Mouse (Mus musculus) mesoderm, embryonic 11.5 days (tissue): Measurements from ENCODE around the gene Tpst1.

Source experiments
- DNase-seq: peaks from one replicate; pipeline ENCODE4 v3.0.0-alpha.2; 2012; ENCODE audit warnings: low read depth, low spot score

Tpst1 gene

DNA sequence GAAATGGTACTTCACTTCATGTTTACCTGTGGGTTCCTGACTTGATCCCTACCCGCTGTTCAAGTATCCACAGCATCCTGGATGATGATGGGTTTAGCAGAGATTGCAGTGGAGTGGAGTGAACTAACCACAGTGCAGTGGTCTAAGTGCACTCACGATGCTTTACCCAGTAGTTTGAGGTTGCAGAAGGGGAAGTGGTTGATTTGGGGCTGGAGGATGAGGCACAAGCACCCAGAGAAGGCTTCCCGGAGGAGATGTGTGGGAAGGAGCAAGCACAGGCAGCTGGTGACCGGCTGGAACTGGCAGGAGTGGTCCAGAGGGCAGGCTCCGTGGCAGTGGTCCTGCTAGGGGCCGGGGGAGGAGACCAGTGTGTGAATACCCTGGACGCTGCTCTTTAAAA lies 16.1 kb downstream of the Tpst1 start:
- DNase-seq: no peak

DNA sequence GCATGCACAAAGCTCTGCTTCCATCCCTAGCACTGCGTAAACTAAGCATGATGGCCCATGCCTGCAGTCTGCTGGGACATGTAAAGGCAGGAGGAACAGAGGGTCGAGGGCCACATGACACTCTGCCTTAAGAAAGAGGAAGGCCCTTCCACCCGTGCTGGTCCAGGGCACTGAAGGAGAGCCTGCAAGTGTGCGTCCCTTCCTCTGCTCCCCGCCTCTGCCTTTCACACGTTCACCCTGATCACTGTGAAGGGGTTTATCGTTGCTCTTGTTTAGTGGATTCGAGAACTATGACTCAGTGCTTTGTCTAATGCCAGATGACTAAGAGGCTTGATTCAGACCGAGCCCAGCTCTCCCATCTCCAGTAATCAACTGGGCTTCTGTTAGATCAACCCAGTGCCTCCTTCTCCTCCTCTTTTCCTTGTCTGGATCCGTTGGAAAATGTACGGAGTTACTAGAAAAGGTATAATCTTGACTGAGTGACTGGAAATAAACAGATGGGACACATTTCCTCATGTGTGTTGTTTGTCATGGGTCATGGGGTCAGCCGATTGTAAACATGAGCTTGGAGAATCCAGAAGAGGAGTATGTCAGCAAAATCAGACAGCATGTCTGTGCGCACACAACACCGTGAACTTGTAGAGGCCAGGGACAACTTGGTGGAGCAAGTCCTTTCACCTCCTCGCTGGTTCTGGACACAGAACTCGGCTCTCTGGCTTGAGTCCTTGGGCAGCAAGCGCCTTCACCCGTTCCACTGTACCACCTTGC lies 16.7 kb downstream of the Tpst1 start:
- no peak for DNase-seq

DNA sequence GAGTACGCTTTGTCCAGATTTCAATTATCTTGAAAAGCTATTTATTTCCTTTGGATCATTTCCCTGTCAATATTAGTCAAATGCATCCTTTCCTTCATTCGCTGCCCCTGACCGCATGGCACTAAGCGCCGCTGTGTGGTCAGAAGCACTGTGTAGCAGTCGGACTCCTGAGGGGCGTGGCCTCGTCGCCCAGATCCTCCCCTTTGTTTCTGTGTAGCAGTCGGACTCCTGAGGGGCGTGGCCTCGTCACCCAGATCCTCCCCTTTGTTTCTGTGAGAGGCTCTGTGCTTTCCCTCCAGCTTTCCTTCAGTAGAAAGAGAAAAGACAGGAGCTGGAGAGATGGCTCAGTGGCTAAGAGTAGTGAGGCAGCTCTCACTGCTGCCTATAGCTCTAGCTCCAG lies 23.6 kb downstream of the Tpst1 start:
- no peak for DNase-seq

DNA sequence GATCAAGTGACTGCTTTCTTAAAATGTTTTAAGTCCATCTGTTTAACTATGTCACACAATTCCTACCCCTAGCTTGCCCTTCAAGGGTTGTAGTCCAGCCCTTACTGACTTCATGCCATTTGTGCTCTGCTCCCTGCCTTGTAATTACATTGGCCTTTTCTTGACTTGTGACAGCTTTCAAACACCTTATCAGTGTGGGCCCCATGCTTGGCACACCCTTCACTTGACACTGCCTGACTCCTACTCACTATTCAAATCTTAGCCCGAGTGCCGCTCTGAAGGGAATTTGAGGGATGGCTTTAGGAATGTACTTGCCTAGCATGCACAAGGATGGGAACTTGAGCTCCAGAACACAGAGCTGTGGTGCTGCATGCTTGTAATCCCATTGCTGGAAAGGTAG lies 24.7 kb downstream of the Tpst1 start:
- DNase-seq: no peak

DNA sequence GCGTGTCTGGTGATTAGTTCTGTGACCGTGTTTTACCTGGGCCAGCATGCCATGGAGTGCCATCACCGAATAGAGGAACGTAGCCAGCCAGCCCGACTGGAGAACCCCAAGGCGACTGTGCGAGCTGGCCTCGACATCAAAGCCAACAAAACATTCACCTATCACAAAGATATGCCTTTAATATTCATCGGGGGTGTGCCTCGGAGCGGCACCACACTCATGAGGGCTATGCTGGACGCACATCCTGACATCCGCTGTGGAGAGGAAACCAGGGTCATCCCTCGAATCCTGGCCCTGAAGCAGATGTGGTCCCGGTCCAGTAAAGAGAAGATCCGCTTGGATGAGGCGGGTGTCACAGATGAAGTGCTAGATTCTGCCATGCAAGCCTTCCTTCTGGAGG lies 28.6 kb downstream of the Tpst1 start:
- DNase-seq: no peak

DNA sequence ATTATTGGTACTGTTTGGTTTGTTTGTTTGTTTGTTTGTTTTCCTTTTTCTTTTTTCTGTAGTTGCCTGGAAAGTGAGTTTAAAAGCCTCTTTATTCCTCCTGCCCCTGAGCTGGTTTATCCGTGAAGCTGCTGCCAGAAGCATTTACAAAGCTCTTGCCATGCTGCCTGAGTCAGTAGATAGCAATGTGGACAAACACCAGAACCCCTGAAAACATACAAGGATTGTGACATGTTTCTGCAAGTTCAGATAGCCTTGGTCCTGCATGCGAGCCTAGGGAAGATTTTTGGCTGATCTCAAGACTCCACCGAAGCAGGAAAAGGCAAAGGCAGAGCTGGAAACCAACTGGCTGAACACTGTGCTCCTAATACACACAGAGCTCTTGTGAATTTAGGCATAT lies 36.2 kb downstream of the Tpst1 start:
- DNase-seq: no peak

DNA sequence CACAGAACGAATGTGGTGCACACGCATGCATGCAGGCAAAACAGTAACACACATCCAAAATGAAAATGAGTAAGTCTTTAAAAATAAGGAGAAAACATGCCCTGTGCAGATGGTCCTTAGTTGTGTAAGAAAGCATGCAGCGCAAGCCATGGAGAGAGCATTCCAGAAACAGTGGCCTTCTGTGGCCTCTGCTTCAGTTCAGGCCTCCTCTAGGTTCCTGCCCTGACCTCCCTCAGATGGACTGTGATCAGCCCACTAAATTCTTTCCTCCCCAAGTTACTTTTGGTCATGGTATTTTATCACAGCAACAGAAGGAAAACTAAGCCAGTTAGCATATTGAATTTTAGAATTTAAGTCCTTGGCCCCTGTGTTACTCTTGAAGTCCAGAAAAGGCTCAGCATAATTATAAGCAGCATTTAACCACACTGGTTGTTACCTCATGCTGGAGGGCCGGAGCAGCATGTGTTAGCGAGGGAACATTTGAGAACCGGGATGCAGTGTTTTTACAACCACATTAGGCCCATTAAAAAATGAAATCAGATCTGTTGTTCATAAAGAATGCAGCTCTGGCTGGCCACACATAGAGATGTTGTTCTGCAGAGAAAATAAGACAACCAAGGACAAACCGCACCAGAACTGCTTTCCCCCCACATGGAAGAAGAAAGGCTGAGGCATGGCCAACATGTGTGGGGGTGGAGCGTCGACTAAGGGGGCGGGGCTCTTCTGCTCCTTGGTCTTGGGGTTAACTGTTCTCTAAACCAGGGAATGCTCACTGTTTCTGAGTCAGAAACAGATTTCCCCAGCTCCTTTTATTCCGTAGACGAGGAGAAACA lies 37.7 kb downstream of the Tpst1 start:
- DNase-seq: no peak

DNA sequence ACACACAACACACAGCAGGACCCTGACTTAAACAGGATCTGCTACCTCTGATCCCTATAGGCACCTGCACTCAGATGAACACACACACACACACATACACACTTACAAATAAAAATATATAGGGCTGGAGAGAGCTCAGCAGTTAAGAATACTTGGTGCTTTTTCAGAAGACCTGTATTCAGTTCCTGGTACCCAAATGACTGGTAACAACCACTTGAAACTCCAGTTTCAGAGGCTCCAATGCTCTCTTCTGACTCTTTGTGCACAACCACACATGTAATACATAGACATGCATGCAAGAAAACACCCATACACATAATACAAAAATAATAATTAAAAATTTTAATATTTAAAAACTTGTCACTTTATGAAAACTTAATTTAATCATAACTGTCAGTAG lies 39.5 kb downstream of the Tpst1 start:
- DNase-seq: no peak

DNA sequence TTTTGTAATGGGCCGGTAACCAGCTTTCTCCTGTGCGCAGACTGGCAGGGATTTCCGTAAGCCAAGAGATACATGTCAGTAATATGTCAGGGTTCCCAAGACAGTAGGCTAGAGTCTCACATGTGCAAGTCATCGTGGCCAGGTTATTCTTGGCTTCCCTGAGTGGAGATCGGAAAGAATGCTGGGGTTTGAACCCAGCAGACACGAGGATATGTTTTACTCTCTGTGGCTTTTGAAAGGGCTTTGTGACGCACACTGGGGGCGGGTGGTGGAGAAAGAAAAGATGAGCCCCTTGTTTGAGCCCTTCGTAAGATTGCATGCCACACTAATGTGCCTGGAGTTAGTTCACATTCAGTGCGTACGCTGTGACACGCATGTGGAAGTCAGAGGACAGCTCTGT lies 43.0 kb downstream of the Tpst1 start:
- DNase-seq: no peak

DNA sequence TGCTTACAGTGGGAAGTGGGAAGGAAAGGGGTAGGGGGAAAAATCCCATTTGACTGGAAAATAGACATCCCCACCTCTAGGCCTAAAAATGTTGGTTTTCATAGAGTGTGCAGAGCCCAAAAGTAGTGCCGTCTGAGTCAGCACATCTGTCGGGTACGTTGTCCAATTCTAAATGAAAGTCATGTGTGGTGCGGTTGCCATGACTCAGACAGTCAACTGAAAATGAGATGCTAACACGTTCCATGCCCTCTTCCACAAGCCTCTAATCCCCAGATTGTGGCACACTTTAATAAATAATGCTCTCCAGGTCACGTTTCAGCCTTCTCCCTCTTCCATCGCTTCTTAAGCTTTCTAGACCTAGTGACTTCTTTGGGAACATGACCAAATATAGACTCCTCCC lies 43.7 kb downstream of the Tpst1 start:
- DNase-seq: no peak

DNA sequence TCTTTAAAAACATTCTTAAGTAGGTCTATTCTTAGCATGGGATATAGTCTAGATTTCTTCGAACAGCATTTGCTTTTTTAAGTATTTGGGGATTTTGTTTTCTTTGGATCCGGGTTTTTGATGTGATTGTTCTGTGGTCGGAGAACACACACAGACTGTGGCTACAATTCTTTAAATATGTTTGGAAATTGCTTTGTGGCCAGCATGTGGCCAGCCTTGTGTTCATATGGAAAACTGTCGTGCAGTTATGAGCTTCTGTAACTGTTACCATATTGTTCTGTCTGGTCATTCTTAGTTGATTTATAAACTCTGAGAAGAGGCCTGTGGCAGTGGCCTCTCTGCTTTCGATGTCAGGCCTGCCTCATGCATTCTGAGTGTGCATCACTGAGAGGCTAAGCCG lies 44.8 kb downstream of the Tpst1 start:
- DNase-seq: no peak

DNA sequence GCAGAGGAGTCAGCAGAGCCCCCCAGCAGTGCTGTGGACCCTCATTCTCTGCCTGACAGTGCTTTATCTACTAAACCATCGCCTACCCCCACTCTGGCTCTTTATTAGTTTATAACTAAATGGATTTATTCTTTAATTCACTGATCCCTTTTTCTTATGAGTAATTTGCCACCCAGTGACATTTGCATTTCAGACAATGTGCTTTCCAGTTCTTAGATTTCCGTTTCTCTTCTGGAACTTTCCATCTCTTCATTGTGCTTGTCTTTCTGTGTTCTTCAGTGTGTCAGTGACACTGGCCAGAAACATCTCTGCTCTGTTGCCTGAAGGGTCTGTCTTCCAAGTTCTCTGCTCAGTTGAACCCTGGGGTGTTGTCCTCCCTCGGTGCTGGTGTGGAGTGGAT lies 46.1 kb downstream of the Tpst1 start:
- DNase-seq: no peak

DNA sequence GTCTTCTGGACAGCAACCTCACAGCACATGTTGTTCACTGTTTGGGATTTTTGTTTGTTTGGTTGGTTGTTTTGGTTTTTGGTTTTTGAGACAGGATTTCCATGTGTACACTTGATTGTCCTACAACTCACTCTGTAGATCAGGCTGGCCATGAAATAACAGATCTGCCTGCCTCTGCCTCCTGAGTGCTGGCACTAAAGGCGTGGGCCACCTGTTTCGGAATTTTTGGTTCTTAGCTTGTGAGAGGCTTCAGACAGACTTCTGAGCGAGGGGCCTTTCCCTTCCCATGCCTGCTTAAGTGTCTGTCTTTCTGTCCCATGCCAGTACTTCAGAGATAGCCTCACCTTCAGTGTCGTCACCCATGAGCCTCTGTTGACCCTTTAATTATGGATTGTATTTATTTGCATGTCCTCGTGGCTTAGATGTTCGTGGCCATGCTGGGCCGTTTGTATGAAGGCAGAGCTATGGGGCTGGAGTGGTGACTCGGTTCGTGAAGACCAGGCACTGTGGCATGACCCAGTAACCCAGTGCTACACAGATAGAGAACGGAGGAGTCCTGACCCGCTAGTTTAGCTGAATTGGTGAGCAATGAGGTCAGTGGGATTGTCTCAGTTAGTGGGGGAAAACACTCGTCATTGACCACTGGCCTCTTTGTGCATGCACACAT lies 47.1 kb downstream of the Tpst1 start:
- DNase-seq: no peak

DNA sequence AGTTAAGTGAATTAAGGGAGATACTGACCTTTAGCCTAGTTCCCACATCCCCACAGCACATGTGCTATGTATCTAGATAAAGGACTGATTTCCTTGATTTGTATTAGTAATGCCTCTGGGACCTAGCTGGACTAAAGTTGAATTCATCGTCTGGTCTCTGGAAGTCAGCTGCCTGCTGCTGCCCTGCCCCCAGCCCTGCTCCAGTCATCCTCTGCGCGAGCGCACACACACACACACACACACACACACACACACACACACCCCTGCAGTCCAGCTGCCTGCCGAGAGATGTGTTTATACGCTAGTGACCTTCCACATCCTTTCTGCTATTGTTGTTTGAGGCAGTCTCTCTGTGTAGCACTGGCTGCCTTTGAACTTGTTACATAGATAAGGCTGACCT lies 47.8 kb downstream of the Tpst1 start:
- DNase-seq: no peak

DNA sequence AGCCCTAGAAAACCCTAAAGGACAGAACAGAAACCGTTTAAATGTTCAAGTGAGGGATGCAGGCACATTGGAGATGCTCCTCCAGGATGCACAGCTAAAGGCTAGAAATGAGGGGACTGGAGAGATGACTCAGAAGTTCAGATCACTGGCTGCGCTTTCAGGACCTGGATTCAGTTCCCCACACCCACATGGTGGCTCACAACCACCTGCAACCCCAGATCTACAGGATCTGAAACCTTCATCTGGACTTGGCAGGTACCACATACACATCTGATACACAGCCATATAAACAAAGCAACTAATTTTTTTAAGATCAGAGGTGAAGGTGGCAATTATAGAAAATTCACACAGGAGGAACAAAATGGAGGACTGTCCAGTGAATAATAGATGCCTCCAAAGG lies 49.2 kb downstream of the Tpst1 start:
- no peak for DNase-seq

DNA sequence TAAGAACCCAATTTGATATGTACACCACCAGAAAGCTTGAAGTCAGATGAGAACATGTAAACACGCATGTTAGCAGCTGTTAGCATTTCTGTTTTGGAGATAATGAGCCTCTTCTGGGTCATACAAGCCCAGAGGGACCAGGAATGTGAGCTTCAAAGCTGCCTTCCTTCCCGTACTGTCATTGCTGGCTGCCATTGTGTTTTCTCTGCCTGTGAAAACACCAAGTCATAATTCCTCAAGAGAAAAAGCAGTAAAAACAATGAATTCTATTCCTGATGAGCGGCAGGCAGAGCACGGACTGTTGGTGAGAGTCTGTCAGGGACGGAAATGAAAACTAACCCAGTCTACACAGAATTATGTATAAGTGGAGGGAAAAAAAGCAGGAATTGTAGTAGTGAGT lies 51.1 kb downstream of the Tpst1 start:
- DNase-seq: no peak

DNA sequence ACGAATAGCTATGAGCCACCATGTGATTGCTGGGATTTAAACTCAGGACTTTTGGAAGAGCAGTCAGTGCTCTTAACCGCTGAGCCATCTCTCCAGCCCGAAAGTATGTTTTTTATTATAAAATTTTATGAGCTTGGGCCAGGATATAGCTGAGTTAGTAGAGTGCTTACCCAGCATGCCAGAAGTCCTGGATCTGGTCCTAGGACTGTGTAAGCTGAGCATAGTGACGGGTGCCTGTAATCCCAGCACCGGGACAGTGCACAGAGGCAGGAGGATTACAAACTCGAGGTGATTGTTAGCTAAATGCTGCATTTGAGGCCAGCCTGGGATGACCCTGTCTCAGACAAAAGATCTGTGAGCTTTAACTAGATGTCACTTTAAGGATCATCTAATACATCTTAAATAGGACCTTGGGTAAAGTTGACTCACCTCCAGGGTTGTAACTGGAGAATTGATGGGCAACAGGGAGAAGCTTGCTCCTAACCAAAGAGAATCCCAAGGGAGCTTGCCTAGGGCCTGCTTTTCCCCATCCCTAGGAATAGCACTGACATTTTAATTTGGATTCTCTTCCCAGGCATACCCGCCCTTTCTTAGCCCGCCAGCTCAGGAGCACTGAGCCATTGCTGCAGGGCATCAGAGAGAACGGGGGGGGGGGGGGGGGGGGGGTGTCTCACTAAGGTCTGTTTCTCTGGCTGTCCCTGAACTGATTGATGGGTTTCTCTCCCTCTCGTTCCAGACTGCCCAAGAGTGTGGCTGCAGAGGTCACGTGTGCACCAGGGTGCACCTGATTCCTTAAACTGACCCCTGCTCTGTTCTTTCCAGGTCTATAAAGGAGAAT lies 55.8 kb downstream of the Tpst1 start:
- no peak for DNase-seq

DNA sequence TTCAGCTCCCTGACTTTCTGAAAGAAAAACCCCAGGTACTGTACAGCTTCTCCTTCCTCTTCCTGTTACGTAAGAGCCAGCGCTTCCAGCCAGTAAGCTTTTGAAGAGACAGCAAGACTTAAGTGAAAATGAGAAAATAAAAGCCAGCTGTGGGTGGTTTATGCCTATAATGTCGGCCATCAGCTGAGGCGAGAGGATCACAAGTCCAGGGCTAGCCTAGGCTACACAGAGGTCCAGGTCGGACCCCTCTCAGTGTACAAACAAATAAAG lies 56.3 kb downstream of the Tpst1 start:
- DNase-seq: no peak

DNA sequence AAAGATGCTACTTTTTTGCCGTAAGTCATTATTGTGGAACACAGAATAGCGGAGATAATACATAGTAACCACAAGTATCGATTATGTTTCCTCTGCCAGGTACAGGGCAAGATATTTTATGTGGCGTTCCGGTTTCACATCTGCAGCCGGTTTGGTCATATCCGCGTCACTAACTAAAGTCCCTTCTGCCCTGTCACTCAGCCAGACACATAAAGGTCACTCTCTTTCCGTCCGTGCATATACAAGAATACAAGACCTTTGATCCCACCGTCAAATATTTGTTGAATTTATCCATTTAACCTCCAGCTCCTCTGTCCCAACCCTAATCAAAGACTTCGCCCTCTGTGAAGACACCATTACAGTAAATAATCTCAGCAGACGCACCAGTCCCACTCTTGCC lies 63.5 kb downstream of the Tpst1 start:
- no peak for DNase-seq

DNA sequence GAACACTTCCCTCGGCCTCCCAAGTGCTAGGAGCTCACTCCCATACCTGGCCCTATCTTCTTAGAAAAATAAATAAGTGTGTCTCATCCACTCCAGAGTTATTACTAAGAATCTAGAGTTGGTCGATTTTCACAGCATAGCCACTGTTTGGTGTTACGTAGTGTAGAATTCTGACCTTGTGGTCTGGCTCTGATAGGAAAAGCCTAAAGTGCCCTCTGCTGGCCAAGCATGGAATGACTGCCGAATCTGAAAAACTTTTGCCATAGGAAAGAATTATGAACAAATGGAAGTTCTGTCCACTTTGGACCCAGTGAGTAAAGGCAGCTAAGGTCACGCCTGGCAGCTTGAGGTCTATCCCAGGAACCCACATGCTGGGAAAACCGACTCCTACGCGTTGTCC lies 66.3 kb downstream of the Tpst1 start:
- peak; percentile 75 for DNase-seq

DNA sequence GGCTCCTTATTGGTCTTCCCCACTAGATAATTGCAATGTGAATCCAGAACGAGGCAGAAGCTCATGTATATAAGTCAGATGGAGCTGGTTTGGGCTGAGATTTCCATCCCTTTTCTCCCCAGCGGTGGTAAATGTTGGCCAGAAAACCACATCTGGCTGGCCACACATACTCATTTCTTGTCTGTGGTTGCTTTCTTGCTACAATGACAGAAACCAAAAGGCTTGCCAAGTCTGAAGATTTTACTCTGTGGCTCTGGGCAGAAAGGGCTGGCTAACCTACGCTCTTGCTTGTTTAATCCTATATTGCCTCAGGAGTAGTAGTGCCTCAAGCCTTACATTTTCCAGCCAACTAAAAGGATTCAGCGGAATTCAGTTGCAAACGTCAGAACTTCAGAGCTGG lies 68.0 kb downstream of the Tpst1 start:
- no peak for DNase-seq

DNA sequence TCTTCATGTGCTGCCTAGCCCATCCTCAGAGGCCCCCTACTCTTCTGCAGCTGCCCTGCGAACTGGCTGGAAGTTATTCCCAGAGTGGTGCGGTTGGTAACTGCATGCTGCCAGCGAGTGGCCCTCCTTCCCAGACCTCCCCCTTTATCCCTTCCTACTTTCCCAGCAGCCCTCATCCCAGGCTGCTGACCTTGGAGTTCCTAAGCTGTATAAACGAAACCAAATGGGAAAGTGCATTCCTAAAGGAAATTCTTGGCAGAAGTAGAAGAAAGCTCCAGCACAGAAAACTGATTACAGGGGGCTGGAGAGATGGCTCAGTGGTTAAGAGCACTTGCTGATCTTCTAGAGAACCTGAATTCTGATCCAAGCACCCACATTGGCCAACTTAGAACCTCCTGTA lies 68.9 kb downstream of the Tpst1 start:
- no peak for DNase-seq
